Mouse (Mus musculus): ENCODE measurements at regions not wholly inside any gene's neighbourhood (a gene's known extent, or its start where the extent isn't known, plus 50 kb on each side); places are given as distances from the start of the nearest gene placed in this dataset.

- TF ChIP-seq CTCF (IDR thresholded peaks at IDR 0.05; ENCODE audit: borderline replicate concordance, insufficient read depth, low read depth, low read length) (no peak), POLR2A (IDR thresholded peaks at IDR 0.05; ENCODE audit: borderline replicate concordance, insufficient read depth, low read length) (no peak)
Observed at GRCm38 (mm10) chr13:51355507-51355906, 52.9 kb upstream of the S1pr3 start.

All from cerebellum, adult 2 months (tissue).